Mouse (Mus musculus) CD4-positive naive resting alpha-beta T cell, adult 57 days (primary cell): Measurements from ENCODE around the gene Olfr1447. TPM values are rescaled to one million over a fixed set of nuclear protein-coding genes. Genes with fewer than 3 reads are reported as not detected.

Experiments used
- total RNA-seq: library from RNA; stranded (reverse); gene quantifications from one replicate; pipeline ENCODE4 v1.2.4, GENCODE M21; 2023

The Olfr1447 gene
- total RNA-seq = not detected

DNA sequence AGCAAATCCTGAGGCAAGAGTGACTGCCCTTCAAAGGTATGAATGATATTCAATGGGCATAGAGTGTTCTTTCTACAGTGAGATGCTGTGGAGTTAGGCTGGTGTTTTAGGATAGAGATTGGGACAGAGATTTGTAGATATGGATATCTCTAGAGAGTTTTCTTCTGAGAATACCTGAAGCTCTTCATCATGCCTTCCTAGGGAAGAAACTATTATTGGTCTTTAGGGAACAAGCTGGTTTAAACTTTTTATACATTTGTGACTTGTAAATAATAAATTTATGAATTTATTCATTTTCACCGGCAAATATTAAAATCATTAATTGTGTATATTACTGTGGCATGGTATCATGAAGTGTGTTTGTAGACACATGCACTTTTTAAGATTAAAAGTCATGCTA lies at the start of gene Olfr1447:
Olfr1447 (minus strand) TSS at position 101 of the 400 bp plus-strand sequence.

GRCm38 (mm10) chr19:12949958-12950357 lies 46.4 kb upstream of the Olfr1447 start, which contains the start of gene Olfr1450:
Gene Olfr1450, plus strand, starts transcription at chr19:12950258.

DNA sequence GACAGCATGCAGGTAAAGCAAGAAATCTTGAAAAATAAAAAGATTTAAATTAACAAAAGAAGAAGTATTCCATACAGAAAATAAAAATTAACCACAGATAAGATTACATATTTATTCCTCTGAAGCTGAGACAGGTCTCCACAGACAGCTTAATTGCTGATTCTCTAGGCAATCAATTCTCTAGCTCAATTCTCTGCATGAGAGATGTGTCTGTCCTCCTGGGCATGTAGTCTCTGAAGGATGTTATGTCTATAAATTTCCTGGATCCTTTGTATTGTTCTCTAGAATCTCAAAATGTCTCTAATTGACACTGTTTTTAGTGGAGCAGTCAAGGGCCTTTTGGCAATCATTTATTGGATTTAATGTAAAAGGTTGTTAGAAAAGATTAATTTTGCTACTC lies 27.0 kb upstream of the Olfr1447 start, which contains the start of gene Olfr1449:
Olfr1449 (plus strand) TSS at position 301 of the 400 bp plus-strand sequence.

GRCm38 (mm10) chr19:12924319-12924718 lies 20.8 kb upstream of the Olfr1447 start, which contains the start of gene Olfr1448:
Gene Olfr1448, minus strand, starts transcription at chr19:12924419.

GRCm38 (mm10) chr19:12893424-12893823 lies 10.1 kb downstream of the Olfr1447 start, which contains the start of gene Olfr1446:
Gene Olfr1446, minus strand, starts transcription at chr19:12893524.

DNA sequence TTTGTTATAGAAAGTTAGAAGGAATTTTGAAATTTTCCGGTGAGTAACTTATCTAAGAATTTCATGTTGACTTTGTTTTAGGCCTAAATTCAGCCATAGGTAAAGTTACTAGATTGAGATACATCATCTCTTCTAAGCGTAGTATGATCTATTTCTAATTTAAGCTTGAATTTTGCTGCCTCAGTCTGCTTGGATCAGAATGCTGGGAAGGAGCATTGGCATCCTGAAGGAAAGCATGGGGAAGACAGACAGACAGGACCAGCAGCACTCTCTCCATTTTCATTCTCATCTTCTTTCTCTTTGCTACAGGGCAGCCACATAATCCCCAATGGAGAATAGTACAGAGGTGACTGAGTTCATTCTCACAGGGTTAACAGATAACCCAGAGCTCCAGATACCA lies 20.0 kb downstream of the Olfr1447 start, which contains the start of gene Olfr1445:
Olfr1445 (plus strand) TSS at position 301 of the 400 bp plus-strand sequence.

GRCm38 (mm10) chr19:12856983-12857382 lies 46.6 kb downstream of the Olfr1447 start, which contains the start of gene Olfr1444:
Gene Olfr1444, plus strand, starts transcription at chr19:12857283.

Other genes with a start within 250 kb of the Olfr1447 start
- not detected for gene Olfr1442, start 233.3 kb downstream of the Olfr1447 start, total RNA-seq
- not detected for gene Olfr1443, start 225.6 kb downstream of the Olfr1447 start, total RNA-seq
- gene Keg1, start 208.0 kb downstream of the Olfr1447 start, total RNA-seq = not detected
- gene Cntf, start 138.1 kb downstream of the Olfr1447 start, total RNA-seq = 4.2 TPM
- gene Zfp91, start 107.6 kb downstream of the Olfr1447 start, total RNA-seq = 71.0 TPM
- gene Lpxn, start 107.5 kb downstream of the Olfr1447 start, total RNA-seq = 23.8 TPM
- gene Gm5244, start 57.1 kb downstream of the Olfr1447 start, total RNA-seq = 1.1 TPM
- gene Olfr1444, start 46.5 kb downstream of the Olfr1447 start, total RNA-seq = 0.71 TPM
- gene Olfr1445, start 19.9 kb downstream of the Olfr1447 start, total RNA-seq = not detected
- gene Olfr1446, start 10.2 kb downstream of the Olfr1447 start, total RNA-seq = not detected
- not detected for gene Olfr1448, start 20.7 kb upstream of the Olfr1447 start, total RNA-seq
- not detected for gene Olfr1449, start 27.1 kb upstream of the Olfr1447 start, total RNA-seq
- not detected for gene Olfr1450, start 46.5 kb upstream of the Olfr1447 start, total RNA-seq
- not detected for gene Olfr1451, start 91.3 kb upstream of the Olfr1447 start, total RNA-seq
- not detected for gene Olfr1453, start 124.6 kb upstream of the Olfr1447 start, total RNA-seq
- gene Olfr1454, start 156.9 kb upstream of the Olfr1447 start, total RNA-seq = not detected
- gene Olfr1457, start 194.1 kb upstream of the Olfr1447 start, total RNA-seq = not detected
- not detected for gene Olfr1458, start 203.0 kb upstream of the Olfr1447 start, total RNA-seq
- gene Olfr1459, start 245.8 kb upstream of the Olfr1447 start, total RNA-seq = 0.12 TPM